Mouse (Mus musculus): ENCODE results near the gene Gm11541.

GRCm38 (mm10) chr11:94717239-94717638 lies 12.9 kb upstream of the Gm11541 start:
- TF ChIP-seq CTCF (IDR thresholded peaks at IDR 0.05; ENCODE audit: low read depth) (no peak), EP300 (IDR thresholded peaks at IDR 0.05; ENCODE audit: low read depth) (no peak)

Measured in heart, postnatal 0 days (tissue).